Mouse (Mus musculus) heart, adult 2 months (tissue): ENCODE data around the gene Six4. TPM values are rescaled to one million over a fixed set of nuclear protein-coding genes. Genes with fewer than 3 reads are reported as not detected.

Experiments
- DNase-seq, 2 experiments: peaks; one replicate each; pipeline ENCODE4 v3.0.0; 2021
- H3K27ac ChIP-seq: fragments of 200-600 bp; 2 replicates; pipeline ENCODE4 v1.8.1; 2022
- H3K27me3 ChIP-seq: fragments of 200-500 bp; 2 replicates; pipeline ENCODE4 v1.6.1; 2012; ENCODE audit warnings: mild to moderate bottlenecking, low read length, inconsistent platforms, mixed read lengths; ENCODE audit not compliant: control insufficient read depth, insufficient read depth
- H3K36me3 ChIP-seq: fragments of 200-500 bp; 2 replicates; pipeline ENCODE4 v1.6.1; 2012; ENCODE audit warnings: low read length, inconsistent platforms; ENCODE audit not compliant: control insufficient read depth, insufficient read depth
- H3K4me1 ChIP-seq: fragments of 200-500 bp; 2 replicates; pipeline ENCODE4 v1.6.1; 2011; ENCODE audit warnings: low read length; ENCODE audit not compliant: control insufficient read depth, insufficient read depth
- H3K4me3 ChIP-seq: fragments of 200-600 bp; 2 replicates; pipeline ENCODE4 v1.8.1; 2022
- H3K79me2 ChIP-seq: fragments of 200-500 bp; replicated peaks from 2 replicates; pipeline ENCODE4 v1.6.1; 2012; ENCODE audit warnings: mild to moderate bottlenecking, inconsistent platforms, low read length, moderate library complexity, mixed read lengths; ENCODE audit not compliant: control insufficient read depth, insufficient read depth
- H3K9ac ChIP-seq: fragments of 200-500 bp; 2 replicates; pipeline ENCODE4 v1.6.1; 2012; ENCODE audit warnings: low read depth, mild to moderate bottlenecking, control low read depth, inconsistent platforms, low read length, mixed read lengths
- CTCF ChIP-seq: fragments of 200-600 bp; IDR thresholded peaks from 2 replicates; pipeline ENCODE4 v1.8.1; 2022; ENCODE audit warnings: antibody characterized with exemption, mild to moderate bottlenecking, moderate library complexity
- EP300 ChIP-seq: fragments of 200-500 bp; IDR thresholded peaks from 2 replicates; pipeline ENCODE4 v1.6.1; 2011; ENCODE audit warnings: low read depth, low read length, control low read depth; ENCODE audit not compliant: insufficient read depth
- POLR2A ChIP-seq: fragments of 200-500 bp; IDR thresholded peaks from 2 replicates; pipeline ENCODE4 v1.6.1; 2011; ENCODE audit warnings: mild to moderate bottlenecking, low read depth, low read length, control low read depth; ENCODE audit not compliant: insufficient read depth
- WGBS: fragments of 180-500 bp; shearing (Covaris S2); methylation state at CpG from one replicate; pipeline ENCODE4 v1.1.7; 2018; 5-methylcytosine and 5-hydroxymethylcytosine counted together
- intact Hi-C: fragments of 180-260 bp; cut with DNase I; formaldehyde crosslinking; loops from one replicate; pipeline ENCODE4 v1.15.1; 2025
- polyA plus RNA-seq: library from polyadenylated mRNA; depleted of rRNA; stranded (reverse); fragments of >200 nt; gene quantifications from 2 replicates; pipeline ENCODE4 v1.2.3, GENCODE M21; 2012; rRNA removed
- total RNA-seq, 2 experiments: library from RNA; stranded (reverse); gene quantifications; 2 replicates each; pipeline ENCODE4 v1.2.3; 2021

The Six4 gene
- total and polyA plus RNA-seq, 3 experiments: 1.6 to 6.8 (median 3.9) TPM

DNA sequence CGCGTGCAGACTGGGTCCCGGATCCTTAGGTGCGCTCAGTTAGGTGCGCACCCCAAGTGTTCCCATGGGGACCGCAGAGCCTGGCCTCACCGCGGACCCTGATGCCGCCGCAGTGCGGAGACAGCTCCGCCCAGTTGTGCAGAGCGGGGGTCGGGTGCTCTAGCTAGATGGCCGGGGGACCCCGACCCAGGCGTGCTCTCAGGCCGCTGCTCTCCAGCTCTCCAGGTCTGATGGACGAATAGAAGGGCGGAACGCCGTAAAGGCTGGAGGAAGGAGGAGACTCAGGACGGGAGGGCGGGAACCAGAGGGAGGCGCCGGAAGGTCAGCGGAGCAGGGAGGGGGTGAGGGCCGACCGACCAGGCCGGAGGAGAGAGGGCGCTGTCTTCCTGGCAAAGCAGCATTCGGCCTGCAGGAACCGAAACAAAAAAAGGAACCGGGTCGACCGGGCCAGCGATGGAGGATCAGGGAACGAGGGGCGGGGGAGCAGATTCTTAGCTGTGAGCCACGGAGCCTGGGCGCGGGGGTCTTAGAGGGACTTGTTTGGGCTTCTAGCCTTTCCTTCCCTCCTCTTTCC, 59.5 kb downstream of the Six4 start, which contains the start of gene Six1:
Six1 (minus strand) TSS at position 220 of the 574 bp plus-strand sequence.
- peak; percentile 84 to 88 for DNase-seq
- Histone ChIP-seq H3K27me3 (peaks cover 27% of the 10 kb centered on the region), H3K9ac (peak within 1 kb of the TSS; percentile 61)

DNA sequence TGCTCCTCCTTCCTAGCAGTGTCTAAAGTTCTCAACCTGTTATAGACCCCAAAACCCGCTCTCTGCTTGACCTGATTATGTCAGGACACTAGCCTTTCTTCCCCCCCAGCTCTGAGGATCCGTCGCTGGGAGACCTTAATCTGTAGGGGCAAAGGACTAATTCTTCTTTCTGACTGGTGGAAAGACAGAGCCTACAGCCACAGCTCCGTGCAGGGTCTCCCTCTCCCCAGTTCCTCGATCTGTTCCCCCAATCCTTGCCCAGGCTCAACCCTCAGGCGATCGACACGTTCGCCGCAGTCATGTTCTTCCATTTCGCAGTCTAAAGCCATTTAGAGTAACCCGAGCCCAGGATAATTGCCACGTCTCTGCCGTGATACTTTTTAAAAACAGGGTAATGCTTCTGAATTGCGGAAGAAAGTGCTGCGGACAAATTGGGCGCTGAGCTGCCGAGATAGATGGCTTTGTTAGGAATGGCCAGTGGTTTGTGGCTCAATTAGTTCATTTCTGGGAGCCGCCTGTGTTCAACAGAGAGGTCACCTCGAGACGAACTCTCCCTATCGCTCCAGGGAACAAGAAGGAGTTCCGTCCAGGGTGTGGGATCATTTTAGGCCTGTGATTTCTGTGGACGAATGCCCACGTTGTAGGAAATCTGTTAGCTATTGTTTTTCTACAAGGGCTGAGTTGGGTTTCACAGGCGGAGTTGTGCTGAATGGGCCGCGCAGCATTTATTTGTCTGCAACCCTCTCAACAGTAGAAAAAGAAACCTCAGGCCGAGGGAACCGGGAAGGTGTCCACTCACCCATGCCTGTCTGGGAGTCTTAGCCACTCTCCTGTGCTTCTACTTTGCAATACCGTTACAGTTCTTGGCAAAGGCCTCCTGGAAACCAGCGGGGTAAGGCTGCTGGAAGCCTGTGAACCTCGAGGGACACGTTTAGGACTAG, 60.3 kb downstream of the Six4 start:
- H3K36me3 ChIP-seq: no peaks in the 10 kb centered on the region
- peaks cover 28% of the 10 kb centered on the region for H3K27me3 ChIP-seq
- peaks cover 2% of the 10 kb centered on the region for H3K4me1 ChIP-seq
- peak overlapping the region; percentile 64 for H3K4me3 ChIP-seq
- no peak overlapping the region for H3K27ac ChIP-seq
- peak; percentile 28 to 32 for DNase-seq
- no peaks in the 10 kb centered on the region for H3K79me2 ChIP-seq
- 45% methylated on average over 34 of the region's 34 CpGs for WGBS
- intact Hi-C loops: no loop called here
- no peak overlapping the region for H3K9ac ChIP-seq
- TF ChIP-seq EP300: no peak
- TF ChIP-seq CTCF: no peak
- no peak for TF ChIP-seq POLR2A

More for the DNA sequence above, 59.5 kb downstream of the Six4 start, which contains the start of gene Six1:
- TF ChIP-seq CTCF: peak; percentile 72
- TF ChIP-seq EP300: 0 out of 2 replicates have a peak, but pooled peaks have one; percentile 6
- TF ChIP-seq POLR2A: 0 out of 2 replicates have a peak, but pooled peaks have one; percentile 24
- Histone ChIP-seq H3K27ac (peak within 1 kb of the TSS; percentile 61), H3K79me2 (no peaks in the 10 kb centered on the region), H3K4me3 (peak within 1 kb of the TSS; percentile 64), H3K36me3 (no peaks in the 10 kb centered on the region), H3K4me1 (peaks cover 2% of the 10 kb centered on the region)
- intact Hi-C loops: loop anchor here (2.0 kb wide), 1 partner anchor 271 kb away; no protein-coding TSS in a partner anchor
- WGBS: 2% methylated on average over 42 of the region's 42 CpGs

DNA sequence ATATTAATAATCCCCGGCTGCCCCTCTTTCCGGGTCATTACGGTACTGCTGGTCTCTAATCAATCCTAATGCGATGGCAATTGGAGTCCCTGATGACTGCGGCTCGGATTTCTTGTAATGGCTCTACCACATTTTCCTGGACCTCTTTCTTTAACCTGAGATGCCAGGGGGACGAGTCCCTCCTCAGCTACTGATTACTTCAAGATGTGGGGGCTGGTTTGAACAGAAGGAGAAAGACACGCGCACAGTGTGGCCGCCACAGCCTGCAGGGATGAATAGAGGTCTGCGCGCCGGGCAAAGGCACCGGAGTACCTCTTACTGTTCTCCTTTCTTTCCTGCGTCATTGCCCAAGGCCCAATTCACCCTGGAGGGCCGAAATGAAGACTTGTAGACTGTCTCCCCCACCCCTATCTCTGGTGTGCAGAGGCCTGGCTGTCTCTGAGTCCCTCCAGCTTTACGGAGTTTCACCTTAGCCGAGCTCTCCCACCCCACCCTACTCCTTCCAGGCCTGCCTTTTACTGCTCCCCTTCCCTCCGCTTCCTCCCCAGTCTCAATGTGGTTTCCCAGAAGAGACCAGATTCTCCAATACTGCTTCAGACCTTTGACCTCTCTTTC, 61.1 kb downstream of the Six4 start:
- H3K79me2 ChIP-seq: no peaks in the 10 kb centered on the region
- DNase-seq: peak in 1 of 2 experiments; percentile 24
- 29% methylated on average over 19 of the region's 19 CpGs for WGBS
- no peak overlapping the region for H3K27ac ChIP-seq
- TF ChIP-seq EP300: no peak
- no peak for TF ChIP-seq CTCF
- no peak for TF ChIP-seq POLR2A
- intact Hi-C loops: no loop called here
- no peak overlapping the region for H3K9ac ChIP-seq
- peaks cover 31% of the 10 kb centered on the region for H3K27me3 ChIP-seq
- peaks cover 2% of the 10 kb centered on the region for H3K4me1 ChIP-seq
- H3K36me3 ChIP-seq: no peaks in the 10 kb centered on the region
- H3K4me3 ChIP-seq: no peak overlapping the region

GRCm38 (mm10) chr12:73050811-73051580, 62.3 kb downstream of the Six4 start:
- 6% methylated on average over 15 of the region's 15 CpGs for WGBS
- Histone ChIP-seq H3K79me2 (no peaks in the 10 kb centered on the region), H3K4me1 (peaks cover 2% of the 10 kb centered on the region), H3K4me3 (no peak overlapping the region), H3K27ac (no peak overlapping the region), H3K27me3 (peaks cover 38% of the 10 kb centered on the region), H3K36me3 (no peaks in the 10 kb centered on the region), H3K9ac (no peak overlapping the region)
- TF ChIP-seq CTCF (no peak), POLR2A (no peak), EP300 (no peak)
- intact Hi-C loops: no loop called here
- DNase-seq: no peak

DNA sequence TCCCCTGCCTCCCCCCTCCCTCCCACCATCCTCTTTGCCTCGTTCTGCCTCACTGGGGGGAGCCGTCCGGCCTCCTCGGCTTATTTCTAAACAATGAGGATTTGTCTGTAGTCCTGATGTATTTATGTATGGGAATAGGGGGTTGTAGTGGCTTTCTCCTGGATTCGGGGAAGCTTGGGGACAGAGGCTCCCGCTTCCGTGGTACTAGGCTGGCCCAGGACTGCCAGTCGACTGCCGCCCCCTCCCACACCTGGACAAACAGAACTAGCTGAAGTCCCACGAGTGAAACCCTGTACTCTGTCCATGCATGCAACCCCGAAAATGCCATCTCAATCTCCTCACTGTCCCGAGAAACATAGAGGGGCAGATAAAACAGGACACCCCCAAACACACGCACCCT, 63.0 kb downstream of the Six4 start:
- Histone ChIP-seq H3K4me3 (no peak overlapping the region), H3K27ac (no peak overlapping the region), H3K9ac (no peak overlapping the region), H3K79me2 (no peaks in the 10 kb centered on the region), H3K4me1 (peaks cover 4% of the 10 kb centered on the region), H3K27me3 (peaks cover 45% of the 10 kb centered on the region), H3K36me3 (no peaks in the 10 kb centered on the region)
- no peak for DNase-seq
- TF ChIP-seq EP300: no peak
- TF ChIP-seq CTCF: no peak
- no peak for TF ChIP-seq POLR2A
- 7% methylated on average over 13 of the region's 13 CpGs for WGBS
- intact Hi-C loops: no loop called here

Other genes starting within 250 kb of the Six4 start
- not detected for gene Six6, start 173.6 kb downstream of the Six4 start, total RNA-seq
- gene Six6, start 173.6 kb downstream of the Six4 start, polyA plus RNA-seq: not detected in 2 replicates
- under 1 TPM; 0.30 to 0.47 TPM for gene 4930447C04Rik, start 172.7 kb downstream of the Six4 start, total RNA-seq
- 0.23 TPM in 1 of 2 replicates, not detected in the other for gene 4930447C04Rik, start 172.7 kb downstream of the Six4 start, polyA plus RNA-seq
- gene Six1, start 59.6 kb downstream of the Six4 start, total RNA-seq: 1 to 10 TPM; 1.2 to 1.4 TPM
- gene Six1, start 59.6 kb downstream of the Six4 start, polyA plus RNA-seq: 0.90 and 0.94 TPM in 2 replicates
- 10 to 100 TPM; 16.3 to 16.8 TPM for gene Mnat1, start 10.3 kb upstream of the Six4 start, total RNA-seq
- gene Mnat1, start 10.3 kb upstream of the Six4 start, polyA plus RNA-seq: 5.6 and 8.6 TPM in 2 replicates
- gene Trmt5, start 173.3 kb upstream of the Six4 start, total RNA-seq: 10 to 100 TPM; 51.8 to 52.4 TPM
- 16.0 and 29.7 TPM in 2 replicates for gene Trmt5, start 173.3 kb upstream of the Six4 start, polyA plus RNA-seq
- 1 to 10 TPM; 3.8 to 4.0 TPM for gene Slc38a6, start 173.3 kb upstream of the Six4 start, total RNA-seq
- gene Slc38a6, start 173.3 kb upstream of the Six4 start, polyA plus RNA-seq: 8.0 and 11.7 TPM in 2 replicates